Mouse (Mus musculus) R1 (cell line): ENCODE data around the gene Mief2.

Experiments used
- DNase-seq: peaks from one replicate; pipeline ENCODE4 v3.0.0-alpha.2; 2018; ENCODE audit warnings: low read depth, low spot score

Gene Mief2

DNA sequence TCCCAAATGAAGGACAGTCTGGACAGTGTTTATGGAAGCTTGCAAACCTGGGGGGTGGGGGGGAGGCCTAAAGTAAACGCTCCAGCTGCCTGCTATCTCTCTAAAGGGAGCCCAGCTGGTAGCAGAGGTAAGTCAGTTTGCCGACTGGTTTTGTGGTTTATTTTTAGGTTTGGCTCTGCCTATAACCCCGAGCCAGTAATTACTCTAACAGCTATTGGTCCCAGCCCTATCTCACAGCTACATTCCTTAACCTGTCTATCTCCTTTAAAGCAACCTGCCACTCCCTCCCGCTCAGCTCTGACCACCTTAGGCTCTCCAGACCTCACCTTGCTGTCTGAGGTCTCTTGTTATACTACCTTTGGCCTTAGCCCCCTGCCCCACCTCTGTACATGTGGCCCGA lies 8.9 kb upstream of the Mief2 start:
- DNase-seq: no peak

DNA sequence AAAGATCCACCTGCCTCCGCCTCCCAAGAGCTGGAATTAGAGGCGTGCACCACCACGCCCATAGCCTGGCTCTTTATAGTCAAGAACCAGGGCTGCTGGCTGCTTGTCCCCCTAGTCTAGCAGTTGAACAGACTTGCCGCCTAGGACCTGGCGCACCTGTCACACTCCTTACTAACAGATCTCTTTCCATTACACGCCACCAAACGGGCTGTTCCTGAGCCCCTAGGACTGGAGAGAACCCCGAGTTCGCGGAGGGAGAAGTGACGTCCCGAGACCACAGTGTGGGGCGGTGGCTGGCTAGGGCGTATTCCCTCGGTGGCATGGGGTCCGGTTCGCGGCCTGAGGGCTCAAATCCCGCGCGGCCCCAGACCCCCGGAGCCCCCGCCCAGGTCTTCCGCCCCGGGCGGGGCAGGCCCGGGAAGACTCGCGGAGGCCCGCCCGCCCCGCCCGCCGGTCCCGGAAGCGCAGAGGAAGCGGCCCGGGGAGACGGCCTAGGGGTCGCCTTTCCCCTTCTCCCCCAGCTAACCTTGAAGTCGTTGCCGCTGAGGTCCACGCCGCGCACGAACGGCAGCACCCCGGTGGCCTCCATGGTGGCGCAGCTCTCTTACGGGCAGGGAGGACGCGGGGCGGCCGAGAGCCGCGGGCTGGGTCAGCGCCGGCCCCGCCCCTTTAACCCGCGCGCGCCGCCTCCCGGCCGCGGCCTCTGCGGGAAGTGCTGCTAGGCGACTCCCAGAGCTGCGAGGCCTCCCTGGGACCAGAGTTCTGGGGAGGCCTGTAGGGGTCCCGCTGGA lies 1.4 kb upstream of the Mief2 start, which contains the start of gene Flii:
Flii (minus strand) TSS at position 663 of the 791 bp plus-strand sequence.
- DNase-seq: peak; percentile 77

DNA sequence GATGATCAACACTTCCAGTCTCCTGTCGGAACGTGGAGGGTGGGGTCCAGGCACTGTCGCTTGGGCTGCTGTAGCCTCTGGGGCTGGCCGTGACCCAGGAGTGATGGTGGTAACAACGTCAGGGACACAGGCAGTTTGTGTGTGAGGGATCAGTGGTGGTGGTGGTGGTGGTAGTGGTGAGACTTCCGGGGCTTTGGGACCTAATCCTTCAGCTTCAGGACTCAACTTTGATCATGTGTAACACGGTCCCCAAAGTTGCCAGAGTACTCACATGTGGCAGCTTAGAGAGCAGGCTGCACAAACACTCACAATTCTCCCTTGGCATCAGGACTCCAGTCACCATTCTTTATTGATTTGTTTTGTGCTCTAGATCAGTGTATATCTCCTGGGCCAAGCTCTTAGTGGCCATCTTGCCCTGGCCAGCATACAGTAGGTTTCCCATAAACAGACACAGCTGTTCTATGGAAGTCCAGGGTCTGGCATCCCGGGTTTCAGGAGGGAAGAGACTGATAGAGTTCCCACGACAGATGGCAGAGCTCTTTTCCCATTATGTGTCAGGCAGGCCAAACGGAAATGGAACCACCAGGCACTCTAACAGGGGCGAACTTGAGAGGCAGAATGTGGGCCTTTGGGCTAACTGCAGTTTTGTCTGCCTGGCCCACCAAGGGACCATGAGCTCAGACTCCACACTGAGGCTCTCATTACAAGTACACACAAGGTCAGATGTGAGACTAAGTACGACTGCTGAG lies 632 bp upstream of the Mief2 start:
- no peak for DNase-seq

DNA sequence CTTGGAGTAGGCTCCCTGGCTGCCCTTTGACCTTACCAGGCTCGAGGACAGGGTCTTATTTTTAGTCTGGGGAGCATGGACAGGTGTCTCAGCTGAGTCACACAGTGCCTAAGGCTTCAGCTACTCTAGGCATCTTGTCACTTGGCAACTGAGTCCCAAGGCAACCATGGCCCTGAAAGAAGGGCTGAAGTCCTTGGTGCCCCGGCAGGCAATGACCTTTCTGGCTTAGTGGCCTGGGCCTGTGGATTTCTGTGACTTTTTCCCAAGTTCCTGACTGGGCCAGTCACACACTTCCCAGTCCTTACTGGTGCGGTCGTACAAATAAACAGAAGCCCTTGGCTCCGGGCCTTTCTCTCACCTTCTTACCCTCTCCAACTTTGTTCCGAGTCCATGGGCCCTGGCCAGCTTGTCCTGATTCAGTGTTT lies 1.0 kb downstream of the Mief2 start:
- DNase-seq: no peak

DNA sequence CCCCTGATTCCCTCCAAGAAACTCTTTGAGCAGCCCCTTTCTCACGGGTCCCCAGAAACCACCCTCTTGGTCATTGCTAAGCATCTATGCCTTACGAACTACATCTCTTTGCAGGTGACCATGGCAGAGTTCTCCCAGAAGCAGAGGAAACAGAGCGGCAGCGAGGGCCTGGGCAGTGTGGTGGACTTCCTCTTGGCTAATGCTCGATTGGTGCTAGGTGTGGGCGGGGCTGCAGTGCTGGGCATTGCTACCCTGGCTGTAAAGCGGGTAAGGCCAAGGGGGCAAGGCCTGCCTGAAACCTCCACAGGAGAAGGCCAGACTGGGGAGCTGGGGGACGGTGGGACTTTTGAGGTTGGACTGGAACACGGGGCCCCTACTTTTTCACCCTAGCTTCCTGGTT lies 2.0 kb downstream of the Mief2 start:
- no peak for DNase-seq

DNA sequence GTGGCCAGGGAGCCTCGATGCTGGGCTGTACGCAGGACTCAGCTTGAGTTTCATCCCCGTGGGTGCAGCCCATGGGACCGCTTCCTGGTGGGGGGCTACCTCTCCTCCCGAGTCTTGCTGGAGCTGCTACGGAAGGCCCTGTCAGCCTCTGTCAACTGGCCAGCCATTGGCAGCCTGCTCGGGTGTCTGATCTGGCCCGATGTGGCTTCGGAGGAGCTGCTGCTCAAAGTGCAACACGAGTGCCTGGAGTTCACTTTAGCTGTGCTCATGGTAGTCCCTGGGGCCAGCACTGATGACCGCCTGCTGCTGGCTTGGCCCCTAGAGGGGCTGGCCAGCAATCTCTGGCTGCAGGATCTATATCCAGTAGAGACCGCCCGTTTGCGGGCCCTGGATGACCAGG lies 3.1 kb downstream of the Mief2 start:
- DNase-seq: no peak

DNA sequence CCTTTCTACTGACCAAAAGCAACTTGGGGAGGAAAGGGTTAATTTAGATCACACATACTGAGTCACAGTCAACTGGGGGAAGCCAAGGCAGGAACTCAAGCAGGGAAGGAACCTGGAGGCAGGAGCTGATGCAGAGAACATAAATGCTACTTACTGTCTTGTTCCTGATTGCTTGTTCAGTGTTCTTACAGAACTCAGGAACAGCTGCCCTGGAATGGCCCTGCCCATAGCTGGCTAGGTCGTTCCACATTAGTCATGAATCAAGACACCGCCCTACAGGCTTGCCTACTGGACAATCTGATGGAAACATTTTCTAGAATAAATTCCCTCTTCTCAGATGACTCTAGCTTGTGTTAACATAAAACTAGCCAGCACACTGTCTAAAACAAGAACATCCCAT lies 6.0 kb downstream of the Mief2 start:
- DNase-seq: no peak

DNA sequence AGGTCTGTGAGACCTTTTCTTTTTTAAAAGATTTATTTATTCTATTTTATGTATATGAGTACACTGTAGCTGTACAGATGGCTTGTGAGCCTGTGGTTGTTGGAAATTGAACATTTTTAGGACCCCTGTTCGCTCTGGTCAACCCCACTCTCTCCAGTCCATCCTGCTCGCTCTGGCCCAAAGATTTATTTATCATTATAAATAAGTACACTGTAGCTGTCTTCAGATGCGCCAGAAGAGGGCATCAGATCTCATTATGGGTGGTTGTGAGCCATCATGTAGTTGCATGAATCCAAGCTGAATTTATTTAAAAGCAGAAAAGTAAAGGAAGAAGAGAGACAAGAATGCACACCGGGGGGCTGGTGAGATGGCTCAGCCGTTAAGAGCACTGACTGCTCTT lies 7.0 kb downstream of the Mief2 start:
- no peak for DNase-seq

DNA sequence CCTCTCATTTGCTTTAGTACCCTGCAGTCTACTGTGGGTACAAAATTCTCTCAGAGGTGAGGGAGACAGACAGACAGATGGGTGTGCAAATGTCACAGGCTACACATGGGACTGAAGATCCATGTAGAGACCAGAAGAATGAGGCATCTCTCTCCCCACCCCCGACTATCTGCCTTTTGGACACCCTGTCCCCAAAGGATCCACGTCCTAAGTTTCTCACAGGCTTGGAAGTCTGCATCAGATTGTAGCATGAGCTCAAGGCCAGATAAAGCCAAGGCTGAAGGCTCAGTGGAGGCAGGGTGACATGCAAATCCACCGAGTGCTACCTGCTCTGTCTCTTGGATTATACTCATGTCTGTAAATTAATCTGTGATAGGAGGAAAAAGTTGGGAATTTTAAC lies 8.3 kb downstream of the Mief2 start:
- no peak for DNase-seq

DNA sequence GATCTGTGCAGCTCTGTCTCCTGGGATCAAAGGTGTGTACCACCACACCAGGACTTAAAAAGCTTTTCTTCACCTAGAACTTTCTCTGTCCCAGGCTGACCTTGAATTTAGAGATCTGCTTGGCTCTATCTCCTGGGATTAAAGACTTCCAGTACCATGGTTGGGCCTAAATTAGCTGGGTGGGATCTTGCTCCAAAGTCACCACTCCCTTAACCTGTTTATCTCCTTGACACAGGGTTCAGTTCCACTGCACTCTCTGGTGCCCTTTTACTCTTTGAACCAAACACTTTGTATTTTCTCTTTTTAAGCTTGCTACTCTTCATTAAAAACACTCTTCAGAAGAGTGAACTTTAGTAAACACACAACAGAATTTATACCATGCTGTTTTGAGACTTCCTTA lies 9.3 kb downstream of the Mief2 start:
- DNase-seq: no peak

DNA sequence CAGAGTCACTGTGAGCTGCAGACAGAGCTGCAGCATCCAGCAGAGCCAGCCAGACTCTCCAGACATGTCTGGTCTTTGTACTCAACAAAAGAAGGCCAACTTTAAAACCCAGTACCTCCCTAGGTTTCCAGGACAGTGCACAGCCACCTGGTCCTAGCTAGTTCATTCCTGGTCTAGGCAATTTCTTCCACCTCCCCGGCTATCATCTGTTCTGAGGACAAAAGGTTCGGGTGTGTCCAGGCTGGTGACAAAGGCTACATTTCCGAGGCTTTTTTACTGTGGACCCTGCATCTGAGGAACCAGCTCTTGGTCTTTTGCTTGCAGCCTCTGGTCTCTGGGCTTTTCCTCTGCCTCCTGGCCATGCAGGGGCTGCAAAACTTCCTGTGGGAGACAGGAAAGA lies 12.1 kb downstream of the Mief2 start:
- peak; percentile 65 for DNase-seq

DNA sequence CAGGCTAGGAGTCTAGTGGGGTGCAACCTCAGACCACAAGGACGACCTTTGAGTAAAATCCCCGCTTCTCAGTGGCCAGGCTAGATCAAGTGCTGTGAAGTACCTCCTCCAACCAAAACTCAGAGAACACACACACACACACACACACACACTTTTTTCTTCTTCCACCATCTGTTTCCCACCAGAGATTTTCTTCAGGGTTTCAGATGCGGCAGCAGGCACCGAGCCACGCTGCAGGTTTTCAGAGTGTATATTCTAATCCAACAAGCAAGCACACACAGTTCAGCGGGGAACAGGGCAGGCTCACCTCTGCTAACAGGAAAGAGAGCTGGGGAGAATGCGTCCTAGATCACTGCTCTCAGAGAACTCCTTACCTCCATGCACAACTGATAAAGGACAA lies 27.4 kb downstream of the Mief2 start:
- no peak for DNase-seq

DNA sequence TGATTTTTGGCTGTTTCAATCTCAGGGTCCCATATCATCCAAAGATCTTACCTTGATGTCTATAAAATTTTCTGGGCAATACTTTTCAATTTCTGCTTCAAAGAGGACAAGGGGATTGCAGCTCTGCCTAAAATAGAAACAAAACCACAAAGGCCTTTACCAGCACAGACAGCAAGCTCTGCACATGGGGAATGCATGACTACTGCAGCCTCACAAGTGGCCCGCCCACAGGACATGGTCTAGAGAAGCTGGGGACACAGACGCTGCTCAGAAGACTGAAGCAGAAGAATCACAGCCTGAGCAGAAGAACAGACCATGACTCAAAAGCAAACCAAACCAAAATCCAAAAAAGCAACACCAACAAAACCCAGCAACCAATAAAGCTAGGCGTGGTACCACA lies 33.5 kb downstream of the Mief2 start:
- no peak for DNase-seq

DNA sequence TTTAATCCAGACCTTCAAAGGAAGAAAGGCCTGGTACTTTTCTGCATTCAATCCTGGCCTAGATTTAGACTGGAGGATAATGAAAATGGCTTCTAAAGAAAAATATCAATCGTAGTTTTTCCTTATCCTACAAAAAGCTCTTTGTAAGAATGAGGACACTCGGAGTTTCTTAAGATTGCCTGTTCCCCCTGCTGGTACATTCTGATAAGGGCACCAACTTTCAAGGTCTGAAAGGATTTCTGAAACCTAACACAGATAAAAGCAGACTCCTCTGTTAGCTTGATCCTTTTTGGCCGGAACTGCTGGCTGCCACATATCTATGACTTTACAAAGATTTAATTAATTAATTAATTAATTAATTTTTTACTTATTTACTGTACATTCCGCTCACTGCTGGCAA lies 38.8 kb downstream of the Mief2 start:
- DNase-seq: no peak

DNA sequence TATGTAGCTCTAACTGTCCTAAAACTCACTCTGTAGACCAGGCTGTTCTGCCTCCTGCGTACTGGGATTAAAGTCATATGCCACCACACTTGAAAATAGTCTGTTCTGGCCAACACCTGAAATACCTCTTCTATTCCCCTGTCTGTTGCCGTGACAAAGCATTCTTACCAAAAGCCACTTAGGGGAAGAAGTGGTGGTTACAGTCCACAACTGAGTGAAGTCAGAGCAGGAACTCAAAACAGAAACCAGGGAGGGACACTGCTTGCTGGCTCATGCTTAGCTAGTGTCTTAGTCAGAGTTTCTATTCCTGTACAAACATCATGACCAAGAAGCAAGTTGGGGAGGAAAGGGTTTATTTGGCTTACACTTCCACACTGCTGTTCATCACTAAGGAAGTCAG lies 41.1 kb downstream of the Mief2 start:
- DNase-seq: no peak

DNA sequence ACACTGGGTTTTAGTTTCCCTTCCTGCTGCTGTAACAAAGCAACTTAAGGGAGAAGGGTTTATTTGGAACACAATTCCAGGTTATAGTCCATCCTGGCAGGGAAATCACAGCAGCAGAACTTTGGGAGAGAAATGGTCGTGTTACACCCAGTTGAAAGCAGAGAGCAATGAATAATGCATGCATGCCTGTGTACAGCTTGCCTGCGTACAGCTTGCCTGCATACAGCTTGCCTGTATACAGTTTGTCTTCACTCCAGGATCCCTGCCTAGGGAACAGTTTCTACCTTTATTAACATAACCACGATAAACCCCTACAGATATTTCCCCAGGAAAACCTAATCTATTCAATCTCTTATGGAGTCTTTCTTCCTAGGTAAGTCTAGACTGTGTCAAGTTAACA lies 42.6 kb downstream of the Mief2 start:
- peak; percentile 55 for DNase-seq

DNA sequence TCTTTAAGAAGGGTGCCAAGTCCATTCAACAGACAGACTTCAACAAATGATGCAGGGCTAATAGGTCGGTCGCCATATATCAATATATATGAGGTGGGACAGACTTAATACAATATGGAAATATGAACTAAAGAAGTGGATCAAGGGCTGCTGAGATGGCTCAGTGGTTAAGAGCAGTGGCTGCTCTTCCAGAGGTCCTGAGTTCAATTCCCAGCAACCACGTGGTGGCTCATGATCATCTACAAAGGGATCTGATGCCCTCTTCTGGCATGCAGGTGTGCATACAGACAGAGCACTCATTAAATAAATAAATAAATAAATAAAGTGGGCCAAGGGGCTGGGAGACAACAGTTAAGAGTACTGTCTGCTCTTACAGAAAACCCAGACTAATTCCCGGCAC lies 44.0 kb downstream of the Mief2 start:
- no peak for DNase-seq

DNA sequence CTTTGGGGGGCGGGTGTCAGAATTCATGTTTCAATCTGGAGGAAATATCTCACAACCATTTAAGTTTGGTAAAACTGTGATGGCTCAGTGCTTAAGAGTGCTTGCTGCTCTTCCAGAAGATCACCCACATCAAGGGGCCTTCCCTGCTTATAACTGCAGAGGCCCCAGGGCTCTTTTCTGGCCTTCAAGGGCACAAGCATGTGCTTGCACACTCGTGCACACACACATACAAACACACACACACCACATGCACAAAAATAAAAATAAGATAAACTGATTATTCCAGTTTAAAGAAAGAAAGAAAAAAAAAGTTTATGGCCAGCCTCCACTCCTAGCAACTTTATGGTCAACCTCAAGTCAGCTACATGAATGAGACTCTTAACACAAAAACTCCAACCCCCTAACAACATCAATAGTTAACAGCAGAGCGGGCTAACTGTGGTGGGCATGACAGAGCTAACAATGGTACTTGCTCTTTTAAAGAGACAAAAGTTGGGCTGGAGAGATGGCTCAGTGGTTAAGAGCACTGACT lies 46.0 kb downstream of the Mief2 start:
- DNase-seq: no peak

DNA sequence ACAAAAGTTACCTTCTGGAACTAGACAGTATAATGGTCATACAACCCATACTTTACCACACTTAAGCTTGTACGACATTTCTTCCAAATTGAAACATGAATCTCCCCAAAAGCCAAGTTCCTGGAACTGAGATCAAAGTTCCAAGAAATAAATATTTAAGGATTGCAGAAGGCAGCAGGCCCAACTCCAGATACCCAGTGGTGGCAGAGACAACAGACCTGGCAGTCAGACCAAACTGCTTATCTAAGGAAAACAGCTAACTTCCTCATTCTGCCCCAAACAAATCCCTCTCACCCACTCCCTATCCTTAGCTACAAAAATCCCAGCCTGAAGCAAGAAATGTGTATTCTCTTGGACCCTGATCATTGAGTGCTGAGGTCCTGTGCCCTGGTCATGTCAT lies 46.6 kb downstream of the Mief2 start:
- DNase-seq: no peak

DNA sequence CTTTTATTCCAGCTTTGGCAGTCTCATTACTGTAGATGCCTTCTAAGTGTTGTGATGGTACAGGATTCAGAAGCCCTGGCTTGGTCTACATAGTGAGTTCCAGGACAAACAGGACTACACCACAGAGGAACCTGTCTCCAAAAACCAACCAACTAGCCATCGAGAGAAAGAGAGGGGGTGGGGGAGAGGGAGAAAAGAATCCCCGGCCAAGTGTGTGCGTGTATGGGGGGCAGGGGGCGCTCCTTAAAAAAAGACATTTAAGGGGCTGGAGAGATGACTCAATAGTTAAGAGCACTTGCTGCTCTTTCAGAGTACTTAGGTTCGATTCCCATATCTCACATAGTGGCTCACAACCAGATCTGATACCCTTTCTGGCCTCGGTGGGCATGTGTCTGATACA lies 47.4 kb downstream of the Mief2 start:
- DNase-seq: no peak

DNA sequence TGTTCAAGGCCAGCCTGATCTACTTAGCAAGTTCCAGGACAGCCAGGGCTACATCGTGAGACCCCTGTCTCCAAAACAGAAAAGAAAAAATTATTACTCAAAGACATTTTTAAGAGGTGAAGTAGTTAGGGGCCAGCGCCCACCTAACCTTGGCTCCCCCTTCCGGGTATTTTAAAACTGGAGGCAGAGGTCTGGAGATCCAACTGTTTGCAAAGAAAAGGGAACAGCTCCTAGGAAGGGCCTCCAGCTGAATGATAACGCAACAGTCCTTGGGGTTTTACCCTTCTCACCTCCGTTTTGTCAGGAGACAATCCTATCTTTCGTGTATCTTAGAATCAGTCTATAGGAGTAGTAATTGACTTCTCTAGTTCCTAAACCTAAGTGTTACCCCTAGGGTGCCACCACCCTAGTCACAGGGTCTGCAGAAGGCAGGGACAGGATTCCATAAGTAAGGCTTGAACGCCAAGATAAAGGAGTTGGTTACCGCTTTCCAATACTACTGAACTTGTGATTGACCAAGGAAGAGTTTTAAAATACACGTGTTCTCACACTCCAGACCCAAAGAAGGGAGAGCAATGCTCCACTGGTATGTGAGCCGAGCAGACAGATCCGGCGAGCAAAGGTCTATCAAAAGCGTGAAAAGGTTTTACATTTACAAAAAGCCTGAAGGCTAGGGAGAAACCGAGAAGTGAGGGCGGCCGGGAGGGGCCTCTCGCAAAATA lies 48.1 kb downstream of the Mief2 start:
- DNase-seq: no peak
